Mouse (Mus musculus): ENCODE data around the gene Uncx. TPM values are rescaled to one million over a fixed set of nuclear protein-coding genes. Genes with fewer than 3 reads are reported as not detected.

Uncx gene
- polyA plus RNA-seq, 1 experiment from 2014 or later = 37.0 TPM

GRCm38 (mm10) chr5:139557531-139558467, 14.5 kb downstream of the Uncx start:
- H3K36me3 ChIP-seq (replicated peaks) = no peaks in the 10 kb centered on the region
- H3K9me3 ChIP-seq = no peaks in the 10 kb centered on the region
- peak overlapping the region; percentile 11; the same call in 1 of the 2 replicates for H3K4me3 ChIP-seq (replicated peaks)
- peaks cover 92% of the 10 kb centered on the region for H3K27me3 ChIP-seq
- H3K4me2 ChIP-seq = peak overlapping the region; percentile 43
- H3K9ac ChIP-seq = no peak overlapping the region
- 1% methylated on average over 43 of the region's 43 CpGs for WGBS
- peak; percentile 40 for ATAC-seq (ENCODE audit: low FRiP score)
- peaks cover 58% of the 10 kb centered on the region for H3K4me1 ChIP-seq
- 0 out of 2 replicates have a peak overlapping the region, but pooled peaks have one; percentile 46 for H3K27ac ChIP-seq

GRCm38 (mm10) chr5:139558468-139558804, 15.1 kb downstream of the Uncx start:
- peak; percentile 80 for ATAC-seq (ENCODE audit: low FRiP score)
- Histone ChIP-seq H3K27ac (0 out of 2 replicates have a peak overlapping the region, but pooled peaks have one; percentile 46), H3K4me3 (replicated peaks) (peak overlapping the region; percentile 11; the same call in 1 of the 2 replicates), H3K9me3 (no peaks in the 10 kb centered on the region), H3K4me2 (peak overlapping the region; percentile 43), H3K4me1 (peaks cover 53% of the 10 kb centered on the region), H3K27me3 (peaks cover 92% of the 10 kb centered on the region), H3K9ac (no peak overlapping the region), H3K36me3 (replicated peaks) (no peaks in the 10 kb centered on the region)
- WGBS = under 1% methylated on average over 16 of the region's 16 CpGs

GRCm38 (mm10) chr5:139558917-139559660, 15.8 kb downstream of the Uncx start:
- Histone ChIP-seq H3K4me2 (peak overlapping the region; percentile 32), H3K4me1 (peaks cover 49% of the 10 kb centered on the region)

GRCm38 (mm10) chr5:139559782-139560181, 16.5 kb downstream of the Uncx start:
- 51% methylated on average over 7 of the region's 7 CpGs for WGBS
- Histone ChIP-seq H3K4me1 (peaks cover 47% of the 10 kb centered on the region), H3K27me3 (peaks cover 93% of the 10 kb centered on the region), H3K4me2 (no peak overlapping the region), H3K27ac (peak overlapping the region; percentile 84; the same call in 1 of the 2 replicates), H3K36me3 (replicated peaks) (no peaks in the 10 kb centered on the region), H3K9ac (no peak overlapping the region), H3K9me3 (no peaks in the 10 kb centered on the region), H3K4me3 (replicated peaks) (no peak overlapping the region)
- no peak for ATAC-seq (ENCODE audit: low FRiP score)

More at GRCm38 (mm10) chr5:139558917-139559660, 15.8 kb downstream of the Uncx start:
- 2% methylated on average over 12 of the region's 12 CpGs for WGBS
- Histone ChIP-seq H3K27ac (peak overlapping the region; percentile 84), H3K27me3 (peaks cover 90% of the 10 kb centered on the region), H3K9ac (no peak overlapping the region), H3K36me3 (replicated peaks) (no peaks in the 10 kb centered on the region), H3K9me3 (no peaks in the 10 kb centered on the region), H3K4me3 (replicated peaks) (peak overlapping the region; percentile 15; the same call in 1 of the 2 replicates)
- peak; percentile 60 for ATAC-seq (ENCODE audit: low FRiP score)

GRCm38 (mm10) chr5:139561363-139562001, 18.2 kb downstream of the Uncx start:
- no peak overlapping the region for H3K4me2 ChIP-seq
- H3K4me1 ChIP-seq = peaks cover 44% of the 10 kb centered on the region
- no peak overlapping the region for H3K4me3 ChIP-seq (replicated peaks)
- H3K27ac ChIP-seq = no peak overlapping the region
- H3K9ac ChIP-seq = no peak overlapping the region
- H3K36me3 ChIP-seq (replicated peaks) = no peaks in the 10 kb centered on the region
- H3K27me3 ChIP-seq = peaks cover 91% of the 10 kb centered on the region
- no peaks in the 10 kb centered on the region for H3K9me3 ChIP-seq
- 74% methylated on average over 4 of the region's 4 CpGs for WGBS
- no peak for ATAC-seq (ENCODE audit: low FRiP score)

GRCm38 (mm10) chr5:139564663-139565062, 21.4 kb downstream of the Uncx start:
- no peaks in the 10 kb centered on the region for H3K36me3 ChIP-seq (replicated peaks)
- 51% methylated on average over 2 of the region's 2 CpGs for WGBS
- no peaks in the 10 kb centered on the region for H3K9me3 ChIP-seq
- peaks cover 26% of the 10 kb centered on the region for H3K4me1 ChIP-seq
- no peak overlapping the region for H3K4me3 ChIP-seq (replicated peaks)
- ATAC-seq (ENCODE audit: low FRiP score) = no peak
- no peak overlapping the region for H3K9ac ChIP-seq
- H3K27me3 ChIP-seq = peaks cover 87% of the 10 kb centered on the region
- H3K27ac ChIP-seq = no peak overlapping the region
- H3K4me2 ChIP-seq = no peak overlapping the region

- 58% methylated on average over 4 of the region's 4 CpGs for WGBS
- no peak overlapping the region for H3K4me3 ChIP-seq (replicated peaks)
- H3K9ac ChIP-seq = no peak overlapping the region
- peaks cover 18% of the 10 kb centered on the region for H3K4me1 ChIP-seq
- H3K36me3 ChIP-seq (replicated peaks) = no peaks in the 10 kb centered on the region
- no peaks in the 10 kb centered on the region for H3K9me3 ChIP-seq
- no peak for ATAC-seq (ENCODE audit: low FRiP score)
- H3K27me3 ChIP-seq = peaks cover 80% of the 10 kb centered on the region
- no peak overlapping the region for H3K27ac ChIP-seq
- H3K4me2 ChIP-seq = no peak overlapping the region
Measured at GRCm38 (mm10) chr5:139565462-139565861, 22.2 kb downstream of the Uncx start.

- Histone ChIP-seq H3K4me3 (replicated peaks) (no peak overlapping the region), H3K9me3 (no peaks in the 10 kb centered on the region), H3K4me2 (no peak overlapping the region), H3K27ac (no peak overlapping the region), H3K4me1 (peaks cover 18% of the 10 kb centered on the region), H3K27me3 (peaks cover 66% of the 10 kb centered on the region), H3K9ac (no peak overlapping the region), H3K36me3 (replicated peaks) (no peaks in the 10 kb centered on the region)
- 71% methylated on average over 6 of the region's 6 CpGs for WGBS
- no peak for ATAC-seq (ENCODE audit: low FRiP score)
Measured at GRCm38 (mm10) chr5:139566640-139567399, 23.5 kb downstream of the Uncx start.

GRCm38 (mm10) chr5:139568079-139568478, 24.8 kb downstream of the Uncx start:
- WGBS = 29% methylated on average over 2 of the region's 2 CpGs
- Histone ChIP-seq H3K4me3 (replicated peaks) (no peak overlapping the region), H3K27me3 (peaks cover 54% of the 10 kb centered on the region), H3K4me1 (peaks cover 29% of the 10 kb centered on the region), H3K27ac (0 out of 2 replicates have a peak overlapping the region, but pooled peaks have one; percentile 42), H3K4me2 (no peak overlapping the region), H3K9ac (no peak overlapping the region), H3K36me3 (replicated peaks) (no peaks in the 10 kb centered on the region), H3K9me3 (no peaks in the 10 kb centered on the region)
- peak; percentile 73; the same call in 1 of the 2 replicates for ATAC-seq (ENCODE audit: low FRiP score)

GRCm38 (mm10) chr5:139572526-139572925, 29.2 kb downstream of the Uncx start:
- 24% methylated on average over 7 of the region's 7 CpGs for WGBS
- ATAC-seq (ENCODE audit: low FRiP score) = no peak
- H3K27ac ChIP-seq = peak overlapping the region; percentile 65; the same call in 1 of the 2 replicates

GRCm38 (mm10) chr5:139573606-139574311, 30.5 kb downstream of the Uncx start:
- Histone ChIP-seq H3K36me3 (replicated peaks) (no peaks in the 10 kb centered on the region), H3K9me3 (peaks cover 7% of the 10 kb centered on the region; the same call in 1 of the 2 replicates), H3K27ac (no peak overlapping the region), H3K9ac (no peak overlapping the region), H3K27me3 (peaks cover 31% of the 10 kb centered on the region), H3K4me3 (replicated peaks) (no peak overlapping the region), H3K4me1 (peaks cover 10% of the 10 kb centered on the region), H3K4me2 (no peak overlapping the region)
- 82% methylated on average over 7 of the region's 7 CpGs for WGBS
- ATAC-seq (ENCODE audit: low FRiP score) = no peak

More at GRCm38 (mm10) chr5:139572526-139572925, 29.2 kb downstream of the Uncx start:
- Histone ChIP-seq H3K9me3 (peaks cover 7% of the 10 kb centered on the region; the same call in 1 of the 2 replicates), H3K4me3 (replicated peaks) (no peak overlapping the region), H3K27me3 (peaks cover 34% of the 10 kb centered on the region), H3K9ac (no peak overlapping the region), H3K4me2 (no peak overlapping the region), H3K4me1 (peaks cover 19% of the 10 kb centered on the region), H3K36me3 (replicated peaks) (no peaks in the 10 kb centered on the region)
